Mouse (Mus musculus) neural tube, embryonic 12.5 days (tissue): Measurements from ENCODE around the gene Fn1. TPM values are rescaled to one million over a fixed set of nuclear protein-coding genes. Genes with fewer than 3 reads are reported as not detected.

Experiments
- ATAC-seq: fragments of 200-750 bp; cut with Nextera tagmentation; 2 replicates; pipeline ENCODE4 v1.8.0; 2017; ENCODE audit warnings: low read depth, mild to moderate bottlenecking, moderate TSS enrichment, moderate library complexity; ENCODE audit not compliant: low FRiP score
- H3K27ac ChIP-seq: fragments of 300-500 bp; sonication (generic); 2 replicates; pipeline ENCODE4 v1.5.1; 2016
- H3K27me3 ChIP-seq: fragments of 300-500 bp; sonication (generic); replicated peaks from 2 replicates; pipeline ENCODE4 v1.6.1; 2016; ENCODE audit warnings: mild to moderate bottlenecking
- H3K36me3 ChIP-seq: fragments of 300-500 bp; sonication (generic); 2 replicates; pipeline ENCODE4 v1.6.1; 2016; ENCODE audit warnings: mild to moderate bottlenecking
- H3K4me1 ChIP-seq: fragments of 300-500 bp; sonication (generic); 2 replicates; pipeline ENCODE4 v1.6.1; 2016
- H3K4me2 ChIP-seq: fragments of 300-500 bp; sonication (generic); replicated peaks from 2 replicates; pipeline ENCODE4 v1.6.1; 2016; ENCODE audit warnings: mild to moderate bottlenecking
- H3K4me3 ChIP-seq: fragments of 300-500 bp; sonication (generic); 2 replicates; pipeline ENCODE4 v1.5.1; 2016
- H3K9ac ChIP-seq: fragments of 300-500 bp; sonication (generic); 2 replicates; pipeline ENCODE4 v1.6.1; 2016; ENCODE audit warnings: mild to moderate bottlenecking
- H3K9me3 ChIP-seq: fragments of 300-500 bp; sonication (generic); 2 replicates; pipeline ENCODE4 v1.6.1; 2016; ENCODE audit warnings: mild to moderate bottlenecking
- WGBS: fragments of 180-500 bp; shearing (Covaris S2); methylation state at CpG from one replicate; pipeline ENCODE4 v1.1.7; 2016; 5-methylcytosine and 5-hydroxymethylcytosine counted together
- polyA plus RNA-seq: library from polyadenylated mRNA; unstranded; fragments of >200 nt; fragmentation: Nextera tagmentation; extraction: Ambion mirVana; gene quantifications from 2 replicates; pipeline ENCODE4 v1.2.1, GENCODE M21; 2016

Gene Fn1
- polyA plus RNA-seq, 1 experiment from 2014 or later, result 80.2 TPM

DNA sequence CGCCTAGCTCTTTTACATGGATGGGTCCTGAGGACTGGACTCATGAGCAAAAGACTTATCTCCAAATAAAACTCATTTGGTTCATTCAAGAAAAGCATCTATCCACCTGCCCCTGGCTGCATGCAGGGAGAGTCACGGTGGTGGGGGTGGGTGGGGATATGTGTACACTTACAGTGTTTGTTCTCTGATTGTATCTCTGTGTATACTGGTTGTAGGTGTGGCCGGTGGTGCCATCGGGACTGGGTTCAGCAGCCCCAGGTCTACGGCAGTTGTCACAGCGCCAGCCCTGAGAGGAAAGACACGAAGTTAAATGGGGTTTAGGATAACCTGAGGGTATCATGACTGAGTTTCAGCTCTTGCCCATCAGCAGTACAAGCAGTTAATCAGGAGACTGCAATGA lies 66.3 kb downstream of the Fn1 start:
- Histone ChIP-seq H3K4me2 (no peak overlapping the region), H3K27ac (no peak overlapping the region), H3K4me3 (no peak overlapping the region), H3K36me3 (peaks cover 45% of the 10 kb centered on the region), H3K4me1 (no peaks in the 10 kb centered on the region), H3K27me3 (no peaks in the 10 kb centered on the region), H3K9ac (no peak overlapping the region), H3K9me3 (no peaks in the 10 kb centered on the region)
- WGBS, result 95% methylated on average over 7 of the region's 7 CpGs
- no peak for ATAC-seq

DNA sequence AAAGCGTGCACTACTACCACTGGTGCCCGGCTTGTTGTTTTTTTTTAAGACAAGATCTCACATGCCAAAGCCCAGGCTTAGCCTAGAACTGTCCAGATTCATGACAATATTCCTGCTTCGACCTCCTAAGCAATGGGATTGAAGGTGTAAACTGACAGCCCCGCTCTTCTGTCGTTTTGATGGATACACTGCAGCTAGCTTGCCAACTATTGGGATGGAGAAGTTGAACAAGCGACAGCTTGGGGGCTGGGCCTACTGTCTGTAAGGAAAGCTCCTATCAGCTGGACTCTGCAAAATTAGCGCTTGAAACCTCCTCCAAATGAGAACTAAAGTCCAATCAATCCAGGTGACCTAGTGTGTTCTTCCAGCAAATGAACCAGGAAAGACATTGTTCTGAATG lies 69.1 kb downstream of the Fn1 start:
- WGBS, result 92% methylated on average over 7 of the region's 7 CpGs
- Histone ChIP-seq H3K27ac (no peak overlapping the region), H3K9me3 (no peaks in the 10 kb centered on the region), H3K4me1 (no peaks in the 10 kb centered on the region), H3K27me3 (no peaks in the 10 kb centered on the region), H3K36me3 (peaks cover 30% of the 10 kb centered on the region), H3K4me3 (no peak overlapping the region), H3K4me2 (no peak overlapping the region), H3K9ac (no peak overlapping the region)
- ATAC-seq, result no peak

DNA sequence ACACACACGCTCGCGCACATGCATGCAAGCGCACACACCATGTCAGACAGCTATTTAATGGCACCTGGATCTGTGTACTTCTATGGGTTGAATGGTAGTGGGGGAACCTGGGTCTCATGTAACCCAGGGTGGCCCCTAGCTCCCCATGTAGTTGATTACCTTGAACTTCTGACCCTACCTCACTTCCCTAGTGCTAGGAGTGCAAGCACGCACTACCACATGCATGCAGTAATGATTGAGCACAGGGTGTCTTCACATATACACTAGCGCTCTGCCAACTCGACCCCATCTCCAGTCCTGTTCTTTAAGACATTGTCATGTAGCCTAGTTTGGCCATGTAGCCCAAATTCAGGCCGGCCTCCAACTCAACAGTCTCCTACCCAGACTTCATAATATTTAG lies 69.7 kb downstream of the Fn1 start:
- no peak overlapping the region for H3K4me3 ChIP-seq
- H3K9ac ChIP-seq, result no peak overlapping the region
- no peak overlapping the region for H3K4me2 ChIP-seq
- no peaks in the 10 kb centered on the region for H3K4me1 ChIP-seq
- 96% methylated on average over 8 of the region's 8 CpGs for WGBS
- H3K9me3 ChIP-seq, result no peaks in the 10 kb centered on the region
- peaks cover 30% of the 10 kb centered on the region for H3K36me3 ChIP-seq
- no peak for ATAC-seq
- H3K27me3 ChIP-seq, result no peaks in the 10 kb centered on the region
- no peak overlapping the region for H3K27ac ChIP-seq

DNA sequence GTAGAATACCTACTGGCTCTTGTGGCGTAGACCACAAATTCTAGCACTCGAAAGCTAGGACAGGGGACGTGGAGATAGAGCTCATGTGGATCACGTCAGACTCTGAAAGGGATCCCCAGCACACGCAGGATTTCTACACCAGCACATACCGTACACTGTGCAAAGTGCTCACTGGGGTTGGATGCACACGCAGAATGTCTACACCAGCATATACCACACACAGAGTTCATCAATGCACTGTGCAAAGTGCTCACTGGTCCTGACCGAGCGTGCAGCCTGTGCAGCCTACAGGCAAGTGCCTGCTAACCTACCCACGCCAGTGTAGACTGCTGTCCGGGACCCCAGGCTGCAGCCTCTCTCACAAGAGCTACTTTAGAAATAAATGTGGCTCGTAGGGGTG lies 72.6 kb downstream of the Fn1 start:
- H3K4me3 ChIP-seq, result no peak overlapping the region
- H3K9me3 ChIP-seq, result no peaks in the 10 kb centered on the region
- ATAC-seq, result no peak
- H3K27ac ChIP-seq, result no peak overlapping the region
- no peak overlapping the region for H3K4me2 ChIP-seq
- peaks cover 39% of the 10 kb centered on the region for H3K36me3 ChIP-seq
- H3K4me1 ChIP-seq, result no peaks in the 10 kb centered on the region
- H3K9ac ChIP-seq, result no peak overlapping the region
- 94% methylated on average over 12 of the region's 12 CpGs for WGBS
- no peaks in the 10 kb centered on the region for H3K27me3 ChIP-seq

DNA sequence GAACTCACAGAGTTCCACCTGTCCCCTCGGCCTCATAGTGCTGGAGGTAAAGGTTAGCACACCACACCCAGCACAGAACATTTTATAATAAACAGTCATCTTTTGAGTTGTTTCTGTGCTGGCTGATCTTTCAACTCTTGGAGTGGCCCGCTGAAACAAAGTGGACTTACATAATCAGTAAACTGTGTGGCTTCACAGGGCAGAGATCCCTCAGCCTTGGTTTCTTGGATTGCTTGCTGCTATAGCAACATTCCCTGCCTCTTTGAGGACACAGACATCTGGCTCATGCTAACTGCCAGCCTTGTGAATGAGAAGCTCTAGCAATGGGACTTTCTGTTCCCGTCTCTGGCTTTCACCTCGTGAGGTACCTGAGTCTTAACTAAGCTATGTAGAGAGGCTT lies 73.5 kb downstream of the Fn1 start:
- ATAC-seq, result no peak
- H3K4me2 ChIP-seq, result no peak overlapping the region
- H3K36me3 ChIP-seq, result peaks cover 39% of the 10 kb centered on the region
- no peaks in the 10 kb centered on the region for H3K4me1 ChIP-seq
- no peaks in the 10 kb centered on the region for H3K27me3 ChIP-seq
- no peaks in the 10 kb centered on the region for H3K9me3 ChIP-seq
- WGBS, result 94% methylated on average over 4 of the region's 4 CpGs
- no peak overlapping the region for H3K27ac ChIP-seq
- H3K9ac ChIP-seq, result no peak overlapping the region
- no peak overlapping the region for H3K4me3 ChIP-seq

DNA sequence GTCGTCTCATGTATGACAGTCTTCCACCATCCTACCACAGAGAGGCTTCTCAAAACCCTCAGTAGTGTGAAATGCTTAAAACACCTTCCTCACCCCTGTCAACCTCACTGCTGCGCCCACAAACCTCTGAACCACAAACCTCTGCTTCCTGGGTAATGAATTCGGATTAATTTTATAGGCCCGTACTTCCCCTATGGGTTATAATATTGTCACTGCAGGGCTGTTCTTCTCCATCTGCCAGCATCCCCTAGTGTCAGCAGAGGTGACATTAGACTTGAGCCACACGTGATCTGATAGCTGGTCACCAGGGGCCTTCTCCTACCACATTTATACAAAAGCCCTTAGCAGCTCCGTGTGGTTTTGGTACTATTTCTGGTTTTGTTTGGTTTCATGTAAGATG lies 76.2 kb downstream of the Fn1 start:
- no peaks in the 10 kb centered on the region for H3K27me3 ChIP-seq
- H3K9me3 ChIP-seq, result no peaks in the 10 kb centered on the region
- no peaks in the 10 kb centered on the region for H3K4me1 ChIP-seq
- WGBS, result 94% methylated on average over 6 of the region's 6 CpGs
- peaks cover 58% of the 10 kb centered on the region for H3K36me3 ChIP-seq
- no peak overlapping the region for H3K4me2 ChIP-seq
- H3K9ac ChIP-seq, result no peak overlapping the region
- H3K4me3 ChIP-seq, result no peak overlapping the region
- ATAC-seq, result no peak
- H3K27ac ChIP-seq, result no peak overlapping the region

DNA sequence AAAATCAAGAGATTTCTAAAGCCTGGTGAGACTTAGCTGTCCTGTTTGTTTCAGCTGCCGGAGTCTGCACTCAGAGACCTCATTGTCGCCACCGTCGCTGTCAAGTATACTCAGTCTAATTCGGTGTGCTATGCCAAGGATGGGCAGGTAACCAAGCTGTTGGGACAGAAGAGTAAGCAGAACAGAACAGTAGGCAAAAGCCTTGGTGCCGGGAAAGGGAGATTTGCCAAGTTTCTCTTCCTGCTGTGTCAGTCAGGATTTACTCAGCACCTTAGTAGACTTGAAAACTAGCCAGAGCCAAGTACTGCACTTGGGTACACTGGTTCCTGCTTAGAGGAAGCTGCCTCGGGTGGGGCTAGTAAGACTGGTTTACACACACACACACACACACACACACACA lies 77.0 kb downstream of the Fn1 start:
- H3K27me3 ChIP-seq, result no peaks in the 10 kb centered on the region

DNA sequence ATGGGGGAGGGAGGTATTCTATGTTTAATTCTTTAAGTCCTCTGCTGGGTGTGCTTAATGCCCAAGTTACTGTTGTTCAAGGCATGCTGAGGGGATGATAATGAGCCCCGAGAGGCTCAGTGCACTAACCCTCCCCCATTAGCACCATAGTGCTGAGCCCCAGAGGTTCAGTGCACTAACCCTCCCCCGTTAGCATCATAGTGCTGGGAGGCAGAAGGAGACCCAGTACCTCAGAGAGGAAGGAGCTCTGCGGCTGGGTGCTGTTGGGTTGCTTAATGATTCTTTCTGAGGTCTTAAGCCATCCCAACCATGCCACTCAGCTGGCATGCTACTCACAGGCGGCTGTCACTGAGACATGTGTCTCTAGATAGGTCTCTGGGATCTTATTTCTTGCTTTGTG lies 82.9 kb downstream of the Fn1 start:
- no peaks in the 10 kb centered on the region for H3K4me1 ChIP-seq
- H3K27ac ChIP-seq, result no peak overlapping the region
- H3K4me2 ChIP-seq, result no peak overlapping the region
- no peak overlapping the region for H3K9ac ChIP-seq
- H3K27me3 ChIP-seq, result no peaks in the 10 kb centered on the region
- H3K36me3 ChIP-seq, result peaks cover 68% of the 10 kb centered on the region
- H3K9me3 ChIP-seq, result no peaks in the 10 kb centered on the region
- no peak for ATAC-seq
- H3K4me3 ChIP-seq, result no peak overlapping the region
- WGBS, result 89% methylated on average over 4 of the region's 4 CpGs

More for the DNA sequence above, 77.0 kb downstream of the Fn1 start:
- 97% methylated on average over 7 of the region's 7 CpGs for WGBS
- Histone ChIP-seq H3K9me3 (no peaks in the 10 kb centered on the region), H3K27ac (no peak overlapping the region), H3K36me3 (peaks cover 66% of the 10 kb centered on the region), H3K9ac (no peak overlapping the region), H3K4me2 (no peak overlapping the region), H3K4me3 (no peak overlapping the region), H3K4me1 (no peaks in the 10 kb centered on the region)
- no peak for ATAC-seq

DNA sequence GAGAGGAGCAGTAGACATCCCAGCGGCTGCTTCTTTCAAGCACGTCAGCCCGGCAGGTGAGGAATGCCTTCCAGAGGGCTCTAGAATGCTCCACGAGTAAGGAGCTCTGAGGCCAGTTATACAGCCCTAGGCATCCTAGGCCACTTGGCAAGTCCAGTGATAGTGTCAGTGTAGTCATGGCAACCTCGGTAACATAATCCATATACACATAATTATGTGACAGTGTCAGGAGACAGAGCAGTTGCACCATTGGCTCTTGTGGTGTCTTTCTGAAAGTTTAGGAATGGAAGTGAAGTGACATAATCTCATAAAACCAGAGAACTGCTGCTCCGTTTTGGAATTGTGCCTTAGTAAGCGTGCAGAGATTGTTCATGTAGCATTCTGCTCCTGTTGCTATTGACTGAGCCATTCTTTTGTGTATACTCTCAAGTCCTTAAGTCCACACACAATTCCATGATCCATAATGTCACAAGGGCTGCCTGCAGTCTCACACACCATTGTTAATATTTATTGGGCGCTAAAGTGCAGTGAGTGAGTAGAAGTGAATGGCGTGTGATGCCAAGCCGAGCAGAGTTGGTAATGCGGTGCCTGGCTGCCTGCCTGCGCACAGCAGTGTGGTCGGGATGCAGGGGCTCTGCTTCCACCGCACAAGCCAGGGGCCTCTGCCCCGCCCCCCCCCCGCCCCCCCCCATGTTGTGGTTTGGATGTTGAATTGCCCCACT lies 85.0 kb downstream of the Fn1 start:
- Histone ChIP-seq H3K4me2 (no peak overlapping the region), H3K27me3 (no peaks in the 10 kb centered on the region), H3K4me1 (no peaks in the 10 kb centered on the region), H3K9me3 (no peaks in the 10 kb centered on the region), H3K4me3 (no peak overlapping the region), H3K9ac (no peak overlapping the region), H3K36me3 (peaks cover 72% of the 10 kb centered on the region), H3K27ac (no peak overlapping the region)
- no peak for ATAC-seq
- 85% methylated on average over 16 of the region's 16 CpGs for WGBS

DNA sequence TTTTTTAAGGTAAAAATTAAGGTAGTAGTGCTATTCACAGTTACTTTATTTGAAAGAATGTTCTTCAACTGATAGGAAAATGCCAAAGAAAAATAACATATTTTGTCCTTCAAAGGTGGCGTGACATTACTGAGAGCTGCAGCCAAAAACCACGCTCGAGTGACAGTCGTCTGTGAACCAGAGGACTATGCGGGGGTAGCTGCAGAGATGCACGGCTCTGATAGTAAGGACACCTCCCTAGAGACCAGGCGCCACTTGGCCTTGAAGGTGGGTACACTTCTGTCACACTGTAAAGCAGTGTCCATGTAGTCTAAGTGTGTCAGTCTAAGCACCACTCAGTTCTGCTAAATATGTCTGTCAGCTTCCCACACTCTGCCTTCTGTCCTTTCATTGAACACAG lies 88.7 kb downstream of the Fn1 start:
- Histone ChIP-seq H3K4me2 (no peak overlapping the region), H3K4me1 (no peaks in the 10 kb centered on the region), H3K9me3 (no peaks in the 10 kb centered on the region), H3K36me3 (peaks cover 67% of the 10 kb centered on the region), H3K27ac (no peak overlapping the region), H3K9ac (no peak overlapping the region), H3K4me3 (no peak overlapping the region), H3K27me3 (no peaks in the 10 kb centered on the region)
- 95% methylated on average over 7 of the region's 7 CpGs for WGBS
- ATAC-seq, result no peak

DNA sequence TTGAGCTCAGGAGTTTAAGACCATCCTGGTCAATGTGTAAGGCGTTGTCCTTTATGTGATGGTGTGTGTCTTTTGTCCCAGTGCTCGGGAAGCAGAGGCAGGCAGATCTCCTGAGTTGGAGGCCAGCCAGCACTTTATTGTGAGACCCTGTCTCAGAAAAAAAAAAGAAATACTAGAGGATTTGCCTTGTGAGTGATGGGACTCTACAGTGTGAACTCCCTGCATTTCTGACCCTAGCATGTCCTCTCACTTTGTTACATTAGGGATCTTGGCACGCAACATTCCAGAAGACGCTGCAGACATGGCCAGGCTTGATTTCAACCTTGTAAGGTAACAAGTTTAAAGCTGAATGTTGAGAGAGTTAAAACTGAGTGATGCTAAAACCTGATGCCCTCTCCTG lies 92.4 kb downstream of the Fn1 start:
- H3K4me2 ChIP-seq, result no peak overlapping the region
- H3K9ac ChIP-seq, result no peak overlapping the region
- no peaks in the 10 kb centered on the region for H3K27me3 ChIP-seq
- ATAC-seq, result no peak
- 94% methylated on average over 4 of the region's 4 CpGs for WGBS
- peaks cover 11% of the 10 kb centered on the region; the same call in 1 of the 2 replicates for H3K4me1 ChIP-seq
- no peaks in the 10 kb centered on the region for H3K9me3 ChIP-seq
- no peak overlapping the region for H3K4me3 ChIP-seq
- H3K27ac ChIP-seq, result no peak overlapping the region
- peaks cover 42% of the 10 kb centered on the region for H3K36me3 ChIP-seq

DNA sequence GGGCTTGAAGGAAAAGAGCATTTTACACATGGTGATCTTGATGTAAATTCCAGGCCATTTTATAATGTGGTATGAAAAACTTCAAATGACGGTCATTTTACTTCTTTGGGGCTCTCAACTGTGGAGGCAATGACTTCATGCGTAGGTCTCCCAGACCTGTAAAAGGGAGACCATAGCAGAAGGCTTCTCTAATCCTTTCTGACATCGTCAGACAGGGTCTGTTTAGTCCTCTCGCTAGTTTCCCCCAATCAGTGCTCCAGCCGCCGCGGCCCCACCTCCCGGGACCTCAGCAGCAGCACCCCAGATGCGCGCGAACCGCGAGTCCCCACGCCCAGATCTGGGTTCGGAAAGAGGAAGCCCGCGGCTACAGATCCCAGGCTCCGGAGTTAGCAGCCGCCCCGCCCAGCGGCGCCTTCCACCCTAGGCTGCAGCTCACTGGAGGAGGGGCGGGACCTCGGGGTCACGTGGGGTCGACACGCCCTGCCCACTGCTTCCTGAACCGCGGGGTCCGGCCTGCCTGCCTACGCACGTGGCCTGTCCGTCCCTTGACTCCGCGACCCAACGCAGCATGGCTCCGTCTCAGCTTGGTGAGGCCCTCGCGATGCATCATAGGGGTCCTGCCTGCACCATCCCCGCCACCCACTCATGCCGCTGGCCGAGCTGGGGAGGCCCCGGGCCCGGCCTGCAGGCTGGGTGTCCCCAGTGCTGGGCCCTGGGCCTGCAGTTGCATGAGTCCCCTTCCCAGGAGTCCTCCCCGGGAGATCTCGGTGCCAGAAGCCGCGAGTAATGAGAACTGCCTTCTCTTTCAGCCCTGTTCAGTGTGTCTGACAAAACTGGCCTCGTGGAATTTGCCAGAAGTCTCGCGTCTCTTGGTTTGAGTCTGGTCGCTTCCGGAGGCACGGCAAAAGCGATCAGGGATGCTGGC lies 96.0 kb downstream of the Fn1 start, which contains the start of gene Atic:
Gene Atic, plus strand, starts transcription at position 463 of the 925 bp plus-strand sequence.
- Histone ChIP-seq H3K36me3 (peaks cover 21% of the 10 kb centered on the region), H3K4me1 (peaks cover 11% of the 10 kb centered on the region; the same call in 1 of the 2 replicates), H3K27ac (no peak within 1 kb of the TSS), H3K27me3 (no peaks in the 10 kb centered on the region), H3K9ac (peak within 1 kb of the TSS; percentile 73), H3K4me2 (peak within 1 kb of the TSS; percentile 90), H3K4me3 (peak within 1 kb of the TSS; percentile 62), H3K9me3 (no peaks in the 10 kb centered on the region)
- peak; percentile 99 for ATAC-seq
- WGBS, result under 1% methylated on average over 55 of the region's 55 CpGs
